Mouse (Mus musculus): ENCODE measurements around the gene Apbb2.

DNA sequence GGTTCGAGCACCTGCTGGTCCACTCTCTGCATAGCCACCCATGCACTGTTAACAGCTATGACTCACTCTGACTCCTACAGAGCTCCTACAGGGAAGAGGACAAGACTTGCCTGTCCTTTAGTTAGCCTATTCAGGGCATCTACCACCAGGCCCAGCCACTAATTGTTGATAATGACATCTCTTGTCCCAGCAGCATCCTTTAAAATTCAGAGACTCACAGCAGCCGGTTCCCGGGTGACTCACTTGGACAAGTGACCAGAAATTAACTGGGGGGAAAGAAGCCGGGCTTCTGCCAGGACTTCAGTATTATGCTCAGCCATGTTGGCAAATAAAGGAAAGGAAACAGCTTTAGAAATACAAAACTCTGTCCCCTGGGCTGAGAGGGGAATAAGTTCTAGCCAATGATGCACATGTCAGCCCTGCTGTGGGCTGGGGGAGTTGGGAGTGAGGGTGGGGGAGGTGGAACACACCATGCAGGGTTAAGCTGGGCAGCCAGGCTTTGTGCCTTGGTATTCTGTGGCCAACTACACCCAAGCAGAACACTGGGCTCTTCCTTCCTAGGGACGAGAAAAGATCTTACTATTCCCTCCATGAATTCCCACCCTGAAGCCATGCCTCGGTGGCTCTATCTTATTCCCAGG lies 233.7 kb downstream of the Apbb2 start:
- TF ChIP-seq CTCF (IDR thresholded peaks at IDR 0.05; ENCODE audit: low read depth) (no peak), EP300 (IDR thresholded peaks at IDR 0.05; ENCODE audit: low read depth) (no peak)

All from heart, postnatal 0 days (tissue).